Mouse (Mus musculus) stomach, postnatal 0 days (tissue): ENCODE results near the gene Pex7. TPM values are rescaled to one million over a fixed set of nuclear protein-coding genes. Genes with fewer than 3 reads are reported as not detected.
A peak's percentile ranks its signal among the peaks of the same experiment; 100 is the strongest.
"Not testable (repeated sequence)": the region's sequence is repeated elsewhere in the genome, so short reads cannot be mapped to it uniquely, and the experiment has no call there.

Experiments used
- ATAC-seq: fragments of 200-750 bp; cut with Nextera tagmentation; 2 replicates; pipeline ENCODE4 v1.8.0; 2017; ENCODE audit not compliant: low FRiP score, low TSS enrichment
- DNase-seq: peaks from one replicate; pipeline ENCODE4 v3.0.0-alpha.2; 2016; ENCODE audit warnings: low spot score
- H3K27ac ChIP-seq: fragments of 300-500 bp; sonication (generic); replicated peaks from 2 replicates; pipeline ENCODE4 v1.5.1; 2014; ENCODE audit warnings: mild to moderate bottlenecking, control low read depth
- H3K27me3 ChIP-seq: fragments of 300-500 bp; sonication (generic); 2 replicates; pipeline ENCODE4 v1.6.1; 2014; ENCODE audit warnings: low read length; ENCODE audit not compliant: control insufficient read depth, insufficient read depth
- H3K36me3 ChIP-seq: fragments of 300-500 bp; sonication (generic); 2 replicates; pipeline ENCODE4 v1.6.1; 2014; ENCODE audit warnings: low read length, mixed read lengths; ENCODE audit not compliant: control insufficient read depth, insufficient read depth
- H3K4me1 ChIP-seq: fragments of 300-500 bp; sonication (generic); replicated peaks from 2 replicates; pipeline ENCODE4 v1.6.1; 2014; ENCODE audit warnings: antibody characterized with exemption; ENCODE audit not compliant: control insufficient read depth, insufficient read depth
- H3K4me2 ChIP-seq: fragments of 300-500 bp; sonication (generic); replicated peaks from 2 replicates; pipeline ENCODE4 v1.6.1; 2014; ENCODE audit warnings: low read depth, mild to moderate bottlenecking, control low read depth, moderate library complexity
- H3K4me3 ChIP-seq: fragments of 300-500 bp; sonication (generic); 2 replicates; pipeline ENCODE4 v1.5.1; 2014; ENCODE audit warnings: low read depth, low read length, control low read depth
- H3K9ac ChIP-seq: fragments of 300-500 bp; sonication (generic); 2 replicates; pipeline ENCODE4 v1.6.1; 2014; ENCODE audit warnings: mild to moderate bottlenecking, low read length, control low read depth, mixed read lengths
- H3K9me3 ChIP-seq: fragments of 300-500 bp; sonication (generic); 2 replicates; pipeline ENCODE4 v1.6.1; 2016; ENCODE audit warnings: low read length; ENCODE audit not compliant: control insufficient read depth
- CTCF ChIP-seq: IDR thresholded peaks from 2 replicates; pipeline ENCODE4 v1.5.1; 2016; ENCODE audit warnings: antibody characterized with exemption, low read depth, mild to moderate bottlenecking, moderate library complexity
- EP300 ChIP-seq: optimal IDR thresholded peaks from 2 replicates; pipeline ENCODE3; 2016; ENCODE audit warnings: antibody characterized with exemption
- WGBS: fragments of 180-500 bp; shearing (Covaris S2); extraction: QIAGEN DNeasy Blood & Tissue Kit; methylation state at CpG from one replicate; pipeline ENCODE4 v1.1.7; 2014; 5-methylcytosine and 5-hydroxymethylcytosine counted together
- polyA plus RNA-seq: library from polyadenylated mRNA; unstranded; fragments of >200 nt; fragmentation: Nextera tagmentation; extraction: Ambion mirVana; gene quantifications from 2 replicates; pipeline ENCODE4 v1.2.1, GENCODE M21; 2015

Gene Pex7
- polyA plus RNA-seq, 1 experiment from 2014 or later = 56.0 TPM

GRCm38 (mm10) chr10:19932986-19933385 is 25.5 kb upstream of the Pex7 start:
- Histone ChIP-seq H3K9me3 (no peaks in the 10 kb centered on the region), H3K27ac (no peak overlapping the region), H3K9ac (no peak overlapping the region), H3K27me3 (no peaks in the 10 kb centered on the region), H3K4me1 (no peaks in the 10 kb centered on the region), H3K4me2 (peak overlapping the region; percentile 93), H3K4me3 (peak overlapping the region; percentile 77), H3K36me3 (no peaks in the 10 kb centered on the region)
- ATAC-seq (no peak), DNase-seq (no peak)
- WGBS = 26% methylated on average over 3 of the region's 3 CpGs
- no peak for TF ChIP-seq EP300
- TF ChIP-seq CTCF = no peak

GRCm38 (mm10) chr10:19928205-19928604 is 20.7 kb upstream of the Pex7 start:
- H3K27ac ChIP-seq = no peak overlapping the region
- no peak overlapping the region for H3K4me2 ChIP-seq
- ATAC-seq = no peak
- H3K36me3 ChIP-seq = no peaks in the 10 kb centered on the region
- no peak for DNase-seq
- WGBS = 67% methylated on average over 1 of the region's 1 CpGs
- no peaks in the 10 kb centered on the region for H3K4me1 ChIP-seq
- no peak overlapping the region for H3K9ac ChIP-seq
- no peaks in the 10 kb centered on the region for H3K27me3 ChIP-seq
- TF ChIP-seq EP300 (no peak), CTCF (no peak)
- no peaks in the 10 kb centered on the region for H3K9me3 ChIP-seq
- no peak overlapping the region for H3K4me3 ChIP-seq

- not testable (repeated sequence) for H3K9ac ChIP-seq, H3K4me1 ChIP-seq, H3K4me2 ChIP-seq, H3K36me3 ChIP-seq, DNase-seq, H3K27me3 ChIP-seq, ATAC-seq, H3K27ac ChIP-seq, H3K4me3 ChIP-seq, H3K9me3 ChIP-seq
- WGBS = 65% methylated on average over 4 of the region's 4 CpGs
These were observed 19.0 kb upstream of the Pex7 start for GRCm38 (mm10) chr10:19926391-19926897.

DNA sequence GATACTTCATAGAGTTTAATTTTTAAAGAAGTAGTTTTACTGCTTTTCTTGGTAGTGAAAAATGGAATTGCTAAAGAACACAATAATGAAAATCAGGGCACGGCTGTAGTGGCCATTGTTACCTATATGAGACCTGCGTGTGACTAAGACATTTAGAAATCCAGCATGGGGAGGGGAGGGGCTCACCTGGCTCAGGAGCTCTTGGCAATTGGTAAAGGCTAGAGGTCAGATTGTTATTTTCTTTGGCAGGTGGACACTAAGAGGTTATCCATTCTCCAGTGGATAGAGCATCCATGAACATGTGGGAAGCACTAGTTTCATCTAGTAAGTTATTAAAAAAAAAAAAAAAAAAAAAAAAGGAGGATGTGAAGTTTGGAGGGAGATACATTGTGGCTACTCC is 16.8 kb upstream of the Pex7 start:
- Histone ChIP-seq H3K27ac (no peak overlapping the region), H3K27me3 (no peaks in the 10 kb centered on the region), H3K4me2 (no peak overlapping the region), H3K4me3 (no peak overlapping the region), H3K4me1 (no peaks in the 10 kb centered on the region), H3K9ac (no peak overlapping the region), H3K9me3 (no peaks in the 10 kb centered on the region), H3K36me3 (no peaks in the 10 kb centered on the region)
- no peak for ATAC-seq
- TF ChIP-seq CTCF (no peak), EP300 (no peak)
- 54% methylated on average over 2 of the region's 2 CpGs for WGBS
- DNase-seq = no peak

- Histone ChIP-seq H3K27me3 (no peaks in the 10 kb centered on the region), H3K9me3 (no peaks in the 10 kb centered on the region), H3K27ac (no peak overlapping the region), H3K4me3 (no peak overlapping the region), H3K4me2 (no peak overlapping the region), H3K4me1 (no peaks in the 10 kb centered on the region), H3K36me3 (no peaks in the 10 kb centered on the region), H3K9ac (no peak overlapping the region)
- no peak for DNase-seq
- no peak for ATAC-seq
- TF ChIP-seq CTCF (no peak), EP300 (no peak)
- WGBS = 46% methylated on average over 4 of the region's 4 CpGs
These were observed 14.9 kb upstream of the Pex7 start for GRCm38 (mm10) chr10:19922410-19922809.

DNA sequence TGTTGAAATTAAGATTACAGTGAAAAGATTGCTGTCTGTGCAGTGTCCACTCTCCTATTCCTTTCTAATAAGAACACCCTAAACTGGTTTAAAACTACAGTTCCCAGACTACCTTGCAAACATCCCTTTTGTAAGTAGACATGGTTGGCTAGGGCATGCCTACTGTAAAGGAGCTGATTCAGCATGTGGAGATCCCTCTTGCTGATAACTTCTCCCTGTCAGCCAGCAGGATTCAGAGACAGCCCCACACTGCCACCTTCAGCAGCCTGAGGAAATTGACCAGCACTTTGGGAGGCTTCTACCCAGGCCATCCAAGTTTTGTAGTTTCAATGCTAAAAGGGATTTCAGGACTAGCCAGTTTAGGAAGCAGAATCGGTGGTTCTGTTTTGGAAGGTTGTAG is 7.8 kb upstream of the Pex7 start:
- ATAC-seq (peak; percentile 92), DNase-seq (peak; percentile 73)
- no peak overlapping the region for H3K27ac ChIP-seq
- no peaks in the 10 kb centered on the region for H3K9me3 ChIP-seq
- no peaks in the 10 kb centered on the region for H3K36me3 ChIP-seq
- 39% methylated on average over 1 of the region's 1 CpGs for WGBS
- no peaks in the 10 kb centered on the region for H3K4me1 ChIP-seq
- TF ChIP-seq EP300 (no peak), CTCF (peak; percentile 82)
- H3K4me2 ChIP-seq = no peak overlapping the region
- no peak overlapping the region for H3K9ac ChIP-seq
- H3K27me3 ChIP-seq = no peaks in the 10 kb centered on the region
- H3K4me3 ChIP-seq = no peak overlapping the region

DNA sequence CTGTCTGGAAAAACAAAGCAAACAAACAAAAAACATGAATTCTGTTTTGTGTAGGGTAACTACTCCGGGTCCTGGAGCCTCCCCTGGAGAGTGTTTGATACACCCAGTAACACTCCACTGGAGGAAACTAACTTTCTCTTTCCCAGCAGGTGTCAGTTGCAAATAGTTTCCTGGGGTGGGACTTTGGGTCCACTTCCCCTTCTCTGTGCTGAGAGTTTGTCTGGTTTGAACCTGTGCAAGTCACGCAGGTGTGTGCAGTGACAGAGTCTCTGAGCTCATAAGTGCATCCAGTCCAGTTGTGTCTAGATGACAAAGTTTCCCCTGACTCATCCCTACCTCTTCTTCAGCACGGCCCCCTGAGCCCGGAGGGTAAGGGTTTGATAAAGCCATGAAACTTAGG is 6.3 kb upstream of the Pex7 start:
- Histone ChIP-seq H3K4me1 (no peaks in the 10 kb centered on the region), H3K27me3 (no peaks in the 10 kb centered on the region), H3K4me3 (no peak overlapping the region), H3K9me3 (no peaks in the 10 kb centered on the region), H3K27ac (no peak overlapping the region), H3K36me3 (no peaks in the 10 kb centered on the region), H3K9ac (no peak overlapping the region), H3K4me2 (no peak overlapping the region)
- 85% methylated on average over 4 of the region's 4 CpGs for WGBS
- ATAC-seq (no peak), DNase-seq (no peak)
- TF ChIP-seq EP300 = no peak
- no peak for TF ChIP-seq CTCF
